Mouse (Mus musculus) erythroblast, embryonic 14.5 days (primary cell): ENCODE data around the gene Rps12. TPM values are rescaled to one million over a fixed set of nuclear protein-coding genes. Genes with fewer than 3 reads are reported as not detected.
"Not testable (repeated sequence)": the region's sequence is repeated elsewhere in the genome, so short reads cannot be mapped to it uniquely, and the experiment has no call there.

Source experiments
- H3K27me3 ChIP-seq: 2 replicates; pipeline ENCODE4 v1.6.1; 2012; ENCODE audit warnings: inconsistent platforms; ENCODE audit not compliant: control insufficient read depth
- H3K36me3 ChIP-seq: 2 replicates; pipeline ENCODE4 v1.6.1; 2012; ENCODE audit warnings: mild to moderate bottlenecking, inconsistent platforms; ENCODE audit not compliant: control insufficient read depth
- H3K4me1 ChIP-seq: 2 replicates; pipeline ENCODE4 v1.6.1; 2012; ENCODE audit warnings: inconsistent platforms; ENCODE audit not compliant: control insufficient read depth
- H3K4me3 ChIP-seq: replicated peaks from 2 replicates; pipeline ENCODE3; 2012; ENCODE audit warnings: moderate library complexity, mild to moderate bottlenecking, inconsistent platforms
- H3K9me3 ChIP-seq: 2 replicates; pipeline ENCODE4 v1.6.1; 2012; ENCODE audit warnings: low read length, inconsistent platforms, mixed read lengths; ENCODE audit not compliant: control insufficient read depth
- GATA1 ChIP-seq: IDR thresholded peaks from 2 replicates; pipeline ENCODE4 v1.6.1; 2012; ENCODE audit warnings: low read length, inconsistent platforms, mixed read lengths
- TAL1 ChIP-seq: IDR thresholded peaks from 3 replicates; pipeline ENCODE4 v1.6.1; 2012; ENCODE audit warnings: low read length, inconsistent platforms, mixed read lengths
- polyA plus RNA-seq: library from polyadenylated mRNA; stranded (reverse); fragments of >175 nt; gene quantifications from 2 replicates; pipeline ENCODE4 v1.2.3, GENCODE M21; 2012

Gene Rps12
- polyA plus RNA-seq, 1 experiment: 115 TPM

DNA sequence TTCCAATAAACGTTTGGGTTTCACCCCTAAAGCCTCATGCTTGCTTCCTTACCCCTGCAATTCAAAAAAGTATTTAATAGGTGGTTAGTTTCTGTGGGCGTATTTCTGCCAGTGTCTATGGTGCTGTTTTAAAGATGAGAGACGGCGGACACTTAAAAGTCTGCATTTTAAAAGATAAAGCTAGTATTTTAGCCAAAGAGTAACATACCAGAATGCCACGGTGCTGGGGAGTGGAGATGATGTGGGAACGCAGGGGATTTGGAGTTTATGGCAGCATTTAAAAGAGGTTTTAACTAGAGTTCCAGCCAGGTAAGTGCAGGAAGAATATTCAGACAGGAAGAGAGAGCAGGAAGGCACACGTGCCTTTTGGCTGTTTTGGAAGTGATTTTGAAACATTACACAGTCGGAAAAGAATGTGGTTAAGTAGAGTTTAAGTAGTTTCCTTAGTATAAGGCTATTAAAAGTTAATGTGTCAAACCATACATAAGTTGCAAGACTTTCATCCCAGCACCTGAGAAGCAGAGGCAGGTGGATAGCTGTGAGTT is 1.1 kb upstream of the Rps12 start:
- Histone ChIP-seq H3K4me3 (peak overlapping the region; percentile 76), H3K9me3 (no peaks in the 10 kb centered on the region), H3K36me3 (peaks cover 37% of the 10 kb centered on the region), H3K4me1 (peaks cover 44% of the 10 kb centered on the region), H3K27me3 (no peaks in the 10 kb centered on the region)
- TF ChIP-seq GATA1: no peak
- TF ChIP-seq TAL1: no peak

DNA sequence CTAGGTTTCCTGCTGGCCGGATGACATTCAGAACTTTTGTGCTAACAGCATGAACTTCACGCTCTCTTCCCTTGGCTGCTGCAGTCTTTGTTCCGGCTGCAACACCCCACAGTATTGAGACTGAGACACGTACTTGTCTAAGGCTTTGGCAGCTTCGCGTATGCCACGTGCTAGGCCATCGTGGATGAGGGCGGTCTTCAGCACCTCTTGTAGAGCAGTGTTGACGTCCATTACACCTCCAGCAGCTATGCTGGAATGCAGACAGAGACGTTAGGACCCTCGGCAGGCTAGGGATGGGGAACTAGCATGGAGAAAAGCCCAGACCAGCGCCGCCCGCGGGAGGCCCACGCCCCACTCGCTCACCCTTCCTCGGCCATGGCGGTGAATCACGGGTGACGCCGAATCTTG is 440 bp downstream of the Rps12 start:
- H3K27me3 ChIP-seq, H3K9me3 ChIP-seq: not testable (repeated sequence)
- Histone ChIP-seq H3K4me3 (peak overlapping the region; percentile 76), H3K36me3 (peaks cover 44% of the 10 kb centered on the region), H3K4me1 (peaks cover 59% of the 10 kb centered on the region)

DNA sequence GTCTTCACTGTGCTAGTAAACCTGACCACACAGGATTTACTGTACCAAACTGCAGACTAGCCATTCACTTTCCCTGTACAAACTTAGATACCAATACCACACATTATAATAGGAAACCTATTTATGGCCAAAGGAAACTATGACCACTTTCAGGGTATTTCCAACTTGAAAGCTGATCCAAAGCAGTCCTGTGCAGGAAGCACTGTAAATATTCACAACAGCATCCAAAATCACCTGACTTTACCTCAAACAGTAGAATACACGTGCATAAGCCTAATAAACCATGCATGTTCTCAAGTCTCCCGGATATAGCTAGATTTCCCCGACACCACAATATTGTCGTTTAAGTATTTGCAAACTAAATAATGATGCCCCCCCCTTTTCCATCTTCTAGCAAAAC is 1.0 kb downstream of the Rps12 start:
- H3K27me3 ChIP-seq: no peaks in the 10 kb centered on the region
- H3K9me3 ChIP-seq: no peaks in the 10 kb centered on the region
- H3K4me1 ChIP-seq: peaks cover 65% of the 10 kb centered on the region
- peaks cover 45% of the 10 kb centered on the region for H3K36me3 ChIP-seq
- no peak for TF ChIP-seq TAL1
- peak overlapping the region; percentile 76 for H3K4me3 ChIP-seq

DNA sequence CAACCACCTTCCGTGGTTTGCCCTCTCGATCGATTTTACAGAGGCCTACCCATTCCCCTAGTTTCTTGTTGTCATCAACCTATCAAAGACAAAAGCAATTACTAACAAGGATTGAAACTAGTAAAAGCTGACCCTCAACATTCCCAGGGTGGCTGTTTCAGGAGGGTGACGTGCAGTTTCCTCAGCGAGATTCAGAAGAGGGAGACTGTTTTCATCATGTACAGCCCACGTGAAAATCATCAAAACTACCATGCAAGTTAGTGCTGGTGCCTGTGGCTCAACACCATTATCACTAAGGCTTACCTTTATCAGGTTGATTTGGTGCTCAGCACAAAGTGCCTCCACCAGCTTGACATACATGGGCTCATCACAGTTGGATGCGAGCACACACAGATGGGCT is 1.5 kb downstream of the Rps12 start:
- H3K4me3 ChIP-seq: peak overlapping the region; percentile 76
- H3K36me3 ChIP-seq: peaks cover 48% of the 10 kb centered on the region
- H3K4me1 ChIP-seq: peaks cover 69% of the 10 kb centered on the region
- not testable (repeated sequence) for H3K27me3 ChIP-seq, H3K9me3 ChIP-seq

DNA sequence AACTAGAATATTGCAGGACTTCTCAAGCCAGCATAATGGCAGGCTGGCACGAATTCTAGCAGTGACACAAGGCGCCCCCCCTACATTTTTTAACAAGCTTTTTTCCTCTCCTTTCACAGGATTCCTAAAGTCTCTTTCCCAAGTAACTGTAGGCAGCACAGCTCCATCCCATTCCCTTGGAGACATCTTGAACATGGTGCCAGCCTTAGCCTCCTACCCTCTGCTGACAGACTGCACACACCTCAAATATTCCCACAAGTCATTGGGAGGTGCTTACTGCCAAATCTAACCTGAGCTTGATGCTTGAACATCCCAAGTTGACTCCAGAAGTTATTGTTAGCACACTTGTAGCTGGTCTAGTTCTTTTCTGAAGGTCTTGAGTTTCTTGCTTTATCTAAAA is 3.0 kb downstream of the Rps12 start:
- H3K36me3 ChIP-seq: peaks cover 50% of the 10 kb centered on the region
- no peaks in the 10 kb centered on the region for H3K27me3 ChIP-seq
- H3K9me3 ChIP-seq: no peaks in the 10 kb centered on the region
- TF ChIP-seq GATA1 (no peak), TAL1 (no peak)
- peaks cover 74% of the 10 kb centered on the region for H3K4me1 ChIP-seq
- H3K4me3 ChIP-seq: peak overlapping the region; percentile 4

DNA sequence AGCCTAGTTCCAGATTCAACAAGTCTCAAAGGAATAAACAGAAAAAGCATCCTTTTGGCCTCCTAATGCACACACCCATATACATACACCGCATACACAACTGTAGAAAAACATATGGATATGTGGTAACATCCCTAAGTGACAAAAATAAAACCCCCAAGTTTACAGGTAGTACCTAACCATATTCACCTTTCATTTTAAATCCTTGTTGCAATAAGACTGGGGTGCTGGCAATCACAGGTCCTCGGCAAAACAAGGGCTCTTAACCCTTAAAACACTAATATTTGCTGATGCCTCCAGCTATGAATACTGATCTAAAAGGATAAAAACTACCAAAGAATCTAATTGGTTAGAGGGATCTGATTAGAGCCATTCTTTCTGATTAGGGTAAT is 3.6 kb downstream of the Rps12 start:
- no peak overlapping the region for H3K4me3 ChIP-seq
- H3K36me3 ChIP-seq: peaks cover 50% of the 10 kb centered on the region
- peaks cover 69% of the 10 kb centered on the region for H3K4me1 ChIP-seq
- H3K27me3 ChIP-seq: no peaks in the 10 kb centered on the region
- no peaks in the 10 kb centered on the region for H3K9me3 ChIP-seq
- TF ChIP-seq TAL1 (no peak), GATA1 (no peak)

DNA sequence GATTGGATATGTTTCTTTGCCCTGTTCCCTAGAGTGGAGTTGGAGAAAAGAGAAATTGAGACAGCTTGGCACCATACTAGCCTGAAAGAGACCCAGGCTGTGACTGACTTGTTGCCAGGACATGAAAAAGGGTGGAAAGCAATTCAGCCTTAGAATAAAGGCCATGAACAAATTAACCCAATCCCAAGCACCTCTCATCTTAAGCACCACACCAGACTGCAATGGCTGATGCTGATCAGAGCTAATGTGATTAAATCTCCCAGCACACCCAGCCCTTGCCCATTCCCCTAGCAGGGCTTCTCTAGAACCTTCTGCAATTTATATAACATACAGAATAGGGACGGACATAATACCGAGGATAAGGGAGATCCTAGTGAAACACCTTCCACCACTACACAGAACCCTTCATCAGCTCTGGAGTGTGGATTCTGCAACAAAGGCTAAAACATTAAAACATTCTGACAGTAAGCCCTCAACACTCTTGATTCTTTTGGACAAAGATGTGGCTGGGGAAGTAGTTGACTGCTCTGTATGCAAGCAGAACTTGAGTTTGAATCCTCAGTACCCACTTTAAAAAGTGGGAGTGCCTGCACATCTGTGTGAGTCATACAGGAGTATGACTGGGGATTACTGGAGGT is 4.1 kb downstream of the Rps12 start:
- no peak for TF ChIP-seq TAL1
- TF ChIP-seq GATA1: no peak
- Histone ChIP-seq H3K27me3 (no peaks in the 10 kb centered on the region), H3K4me3 (no peak overlapping the region), H3K9me3 (no peaks in the 10 kb centered on the region), H3K4me1 (peaks cover 64% of the 10 kb centered on the region), H3K36me3 (peaks cover 50% of the 10 kb centered on the region)

DNA sequence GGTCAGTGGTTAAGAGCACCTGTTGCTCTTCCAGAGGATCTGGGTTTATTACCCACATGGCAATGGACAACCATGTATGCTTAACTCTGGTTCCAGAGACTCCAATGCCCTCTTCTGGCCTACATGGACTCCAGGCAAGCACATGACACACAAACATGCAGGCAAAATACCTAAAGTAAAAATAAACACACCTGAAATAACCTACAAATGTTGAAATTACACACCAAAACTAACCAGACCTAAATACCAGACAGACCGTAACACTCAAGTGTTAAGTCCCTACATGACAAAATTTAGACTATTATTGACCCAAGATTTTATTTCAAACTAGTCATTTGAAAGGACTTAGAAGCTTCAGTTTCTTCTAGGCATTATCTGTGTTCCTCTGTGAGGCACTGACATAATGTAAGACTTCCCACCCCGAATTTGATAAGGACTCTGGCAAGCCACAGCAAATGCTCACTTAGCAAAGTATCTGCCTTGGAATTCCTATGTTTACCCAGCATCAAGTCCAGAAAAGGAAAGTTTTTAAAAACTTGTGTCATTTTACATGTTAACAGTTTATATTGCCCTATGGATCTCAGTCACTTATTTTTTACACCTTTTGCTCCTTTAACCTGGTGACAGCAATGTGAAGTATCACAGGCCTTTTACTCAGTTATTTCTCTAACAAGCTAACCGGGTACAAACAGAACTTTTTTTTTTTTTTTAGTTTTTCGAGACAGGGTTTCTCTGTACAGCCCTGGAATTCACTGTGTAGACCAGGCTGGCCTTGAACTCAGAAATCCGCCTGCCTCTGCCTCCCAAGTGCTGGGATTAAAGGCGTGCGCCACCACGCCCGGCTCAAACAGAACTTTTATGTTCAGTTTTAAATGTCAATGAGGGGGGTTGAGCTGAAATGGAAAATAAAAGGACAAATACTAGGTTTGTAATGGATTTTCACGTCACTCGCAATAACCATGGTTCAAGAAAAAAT is 5.0 kb downstream of the Rps12 start:
- H3K9me3 ChIP-seq: no peaks in the 10 kb centered on the region
- TF ChIP-seq TAL1: no peak
- TF ChIP-seq GATA1: no peak
- H3K4me1 ChIP-seq: peaks cover 63% of the 10 kb centered on the region
- H3K4me3 ChIP-seq: no peak overlapping the region
- H3K36me3 ChIP-seq: peaks cover 50% of the 10 kb centered on the region
- H3K27me3 ChIP-seq: no peaks in the 10 kb centered on the region

DNA sequence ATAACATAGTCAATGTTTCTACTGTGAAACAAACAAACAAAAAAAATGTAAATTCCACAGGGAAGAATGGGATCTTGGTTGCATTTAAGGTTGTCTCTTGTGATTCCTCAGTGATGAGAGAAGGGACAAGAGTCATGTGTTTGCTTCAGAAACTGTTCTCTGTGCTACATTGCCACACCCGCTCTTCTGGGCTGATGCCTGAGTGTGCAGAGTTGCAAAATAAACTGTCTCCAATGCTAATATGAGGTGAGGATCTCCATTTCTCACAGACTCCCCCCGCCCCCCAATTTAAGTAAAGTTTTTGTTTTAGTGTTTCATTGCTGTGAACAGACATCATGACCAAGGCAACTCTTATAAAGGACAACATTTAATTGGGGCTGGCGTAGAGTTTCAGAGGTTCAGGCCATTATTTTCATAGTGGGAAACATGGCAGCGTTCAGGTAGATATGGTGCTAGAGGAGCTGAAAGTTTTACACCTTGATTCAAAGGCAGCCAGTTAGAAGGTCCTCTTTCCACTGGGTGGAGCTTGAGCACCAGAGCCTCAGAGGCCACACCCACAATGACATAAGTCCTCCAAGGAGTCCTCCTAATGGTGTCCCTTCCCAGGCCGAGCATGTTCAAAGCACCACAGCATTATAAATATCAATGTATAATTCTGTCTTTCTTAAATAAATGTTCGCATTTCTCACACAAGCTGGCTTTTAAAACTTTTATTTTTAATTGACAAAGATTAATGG is 6.4 kb downstream of the Rps12 start:
- TF ChIP-seq TAL1 (no peak), GATA1 (no peak)
- no peak overlapping the region for H3K4me3 ChIP-seq
- peaks cover 52% of the 10 kb centered on the region for H3K4me1 ChIP-seq

More for the DNA sequence above, 6.4 kb downstream of the Rps12 start:
- Histone ChIP-seq H3K9me3 (no peaks in the 10 kb centered on the region), H3K36me3 (peaks cover 38% of the 10 kb centered on the region), H3K27me3 (no peaks in the 10 kb centered on the region)
